Mouse (Mus musculus) cerebellum, postnatal 36 days (tissue): Measurements from ENCODE around the gene Gm28372.
A peak's percentile ranks its signal among the peaks of the same experiment; 100 is the strongest.
"Not testable (repeated sequence)": the region's sequence is repeated elsewhere in the genome, so short reads cannot be mapped to it uniquely, and the experiment has no call there.

ENCODE experiments used
- DNase-seq, 2 experiments: peaks; one replicate each; pipeline ENCODE4 v3.0.0; 2021 to 2022; ENCODE audit warnings: mixed read lengths in 2 of 2

Gm28372 gene

GRCm38 (mm10) chr2:130404939-130405338 lies at the start of gene Gm28372, which contains the start of gene 1700020A23Rik:
Gm28372 (plus strand) TSS chr2:130405239.
1700020A23Rik (plus strand) TSS chr2:130405259.
- no peak for DNase-seq

DNA sequence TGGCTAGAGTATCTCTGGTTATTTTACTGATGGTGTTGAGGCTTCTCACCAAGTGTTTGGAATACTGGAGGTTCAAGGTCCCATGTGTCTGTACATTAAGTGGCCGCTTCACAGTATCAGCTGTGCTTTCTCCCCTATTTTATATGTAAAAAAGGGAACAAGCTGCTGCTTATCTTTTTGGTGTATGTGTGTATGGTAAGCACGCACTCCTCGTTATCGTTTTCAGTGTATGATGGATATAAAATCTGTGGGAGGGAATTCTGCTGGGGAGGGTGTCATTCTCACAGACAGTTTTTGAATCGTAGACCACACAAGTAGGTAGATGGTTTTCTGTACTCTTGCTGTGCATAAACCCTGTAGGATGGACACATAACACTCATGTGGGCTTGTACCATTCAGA lies 47.5 kb upstream of the Gm28372 start:
- DNase-seq: no peak

DNA sequence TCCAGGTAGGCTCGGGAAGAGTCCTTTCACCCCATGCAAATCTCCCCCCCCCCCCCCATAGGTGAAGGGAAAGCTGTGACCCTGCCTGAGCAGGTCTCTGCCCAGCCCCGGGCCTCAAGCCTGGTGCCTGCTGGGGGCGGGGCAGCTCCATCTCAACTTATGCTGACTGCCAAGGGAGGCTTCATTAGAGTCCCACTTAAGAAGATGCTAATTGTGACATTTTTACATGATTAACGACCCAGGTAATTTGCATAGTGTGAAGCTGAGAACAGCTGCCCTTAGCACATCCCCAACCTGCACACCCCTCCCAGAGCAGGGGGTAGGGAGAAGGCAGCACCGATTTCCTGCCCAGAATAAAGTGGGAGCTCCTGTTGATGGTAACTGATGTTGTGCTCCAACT lies 46.2 kb upstream of the Gm28372 start:
- DNase-seq: no peak

DNA sequence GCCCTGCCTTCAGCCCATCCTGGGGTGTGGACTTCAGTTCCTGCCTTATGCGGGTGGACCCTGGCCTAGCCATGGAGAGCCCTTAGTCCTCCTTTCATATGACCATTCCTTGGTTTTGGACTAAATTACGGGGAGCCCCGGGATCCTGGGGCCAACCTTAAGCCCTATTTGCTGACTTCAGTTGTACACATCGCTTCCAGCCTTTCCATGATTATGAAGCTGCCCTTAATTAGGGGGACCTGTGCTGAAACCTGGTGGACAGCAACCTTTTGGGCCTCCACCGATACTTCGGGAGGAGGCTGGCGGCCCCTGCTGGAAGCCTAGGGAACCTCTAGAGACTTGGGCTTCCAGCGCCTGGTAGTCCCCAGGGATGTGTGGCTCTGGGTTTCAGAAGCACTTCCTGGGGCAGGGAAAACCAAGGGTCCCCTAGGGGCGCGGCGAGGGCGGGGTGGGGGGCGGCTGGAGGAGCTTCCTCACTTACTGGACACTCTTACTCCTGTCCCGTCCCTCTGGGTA lies 42.5 kb upstream of the Gm28372 start:
- peak; percentile 5 to 11 for DNase-seq

- DNase-seq: no peak
Measured at GRCm38 (mm10) chr2:130365211-130366094, 39.6 kb upstream of the Gm28372 start.

- DNase-seq: no peak
Measured at GRCm38 (mm10) chr2:130367386-130367785, 37.7 kb upstream of the Gm28372 start.

- not testable (repeated sequence) for DNase-seq
Measured at GRCm38 (mm10) chr2:130373026-130373425, 32.0 kb upstream of the Gm28372 start.

- peak in 1 of 2 experiments; percentile 13 for DNase-seq
Measured at GRCm38 (mm10) chr2:130374951-130375350, 30.1 kb upstream of the Gm28372 start.

DNA sequence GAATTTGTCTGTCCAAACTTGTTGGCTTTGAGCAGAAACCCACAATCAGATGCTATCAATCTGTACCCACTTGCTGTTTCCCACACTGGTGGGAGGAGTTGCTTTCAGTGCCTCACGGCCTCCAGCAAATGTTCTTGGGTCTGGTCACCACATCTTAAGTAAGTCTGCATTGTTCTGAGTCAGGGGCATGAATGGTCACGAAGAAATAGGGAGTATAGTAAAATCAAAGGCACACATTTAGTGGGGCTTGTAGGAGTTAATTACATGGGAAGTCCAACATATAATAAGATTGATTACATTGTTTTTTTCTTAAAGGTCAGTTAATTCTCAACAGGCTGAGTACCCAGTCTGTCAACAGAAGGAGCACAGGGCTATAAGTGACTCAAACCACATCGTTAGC lies 21.8 kb upstream of the Gm28372 start:
- no peak for DNase-seq

GRCm38 (mm10) chr2:130383895-130384294 lies 21.1 kb upstream of the Gm28372 start:
- no peak for DNase-seq

- DNase-seq: no peak
Measured at GRCm38 (mm10) chr2:130386212-130386611, 18.8 kb upstream of the Gm28372 start.

GRCm38 (mm10) chr2:130388796-130389195 lies 16.2 kb upstream of the Gm28372 start:
- no peak for DNase-seq

GRCm38 (mm10) chr2:130390993-130391625 lies 13.9 kb upstream of the Gm28372 start:
- no peak for DNase-seq

- DNase-seq: no peak
Measured at GRCm38 (mm10) chr2:130392836-130393235, 12.2 kb upstream of the Gm28372 start.

- no peak for DNase-seq
Measured at GRCm38 (mm10) chr2:130395696-130396095, 9.3 kb upstream of the Gm28372 start.

GRCm38 (mm10) chr2:130397186-130397985 lies 7.7 kb upstream of the Gm28372 start, which contains the start of gene Cpxm1:
Cpxm1 (minus strand) TSS chr2:130397574.
- DNase-seq: no peak

DNA sequence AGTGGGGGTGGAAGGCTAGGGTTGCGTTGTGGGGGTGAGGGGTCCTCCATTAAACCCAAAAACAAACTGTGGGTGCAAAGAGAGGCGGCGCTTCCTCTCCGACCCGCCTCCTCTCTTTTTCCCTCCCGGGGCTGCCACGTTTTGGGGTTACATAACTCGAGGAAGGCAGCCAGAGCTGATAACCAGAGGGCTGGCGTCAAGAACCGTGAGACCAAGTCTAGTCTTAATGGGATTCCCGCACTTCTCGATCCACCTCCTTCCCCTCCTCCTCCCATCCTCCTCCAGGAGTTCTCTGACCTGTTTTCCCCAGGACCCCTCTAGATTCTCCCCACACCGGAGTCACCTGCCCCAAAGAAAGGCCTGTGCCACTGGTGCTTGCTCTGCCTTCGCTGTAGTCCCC lies 6.9 kb upstream of the Gm28372 start:
- DNase-seq: no peak

DNA sequence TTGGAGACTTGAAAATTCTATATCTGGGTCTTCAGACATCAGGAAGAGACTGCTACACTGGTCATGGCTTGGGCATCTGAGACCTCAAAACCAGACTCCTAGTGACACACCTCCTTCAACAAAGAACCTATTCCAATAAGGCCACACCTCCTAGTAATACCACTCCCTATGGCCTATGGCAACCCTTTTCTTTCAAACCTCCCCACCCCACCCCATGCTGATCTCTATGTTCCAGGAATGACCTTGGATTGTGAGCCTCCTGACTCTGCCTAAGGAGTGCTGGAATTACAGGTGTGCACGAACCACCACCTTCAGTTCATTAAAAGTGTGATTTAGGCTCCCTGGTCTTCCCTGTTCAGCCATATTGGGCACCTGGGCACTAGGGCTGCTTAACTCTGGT lies 5.0 kb upstream of the Gm28372 start:
- DNase-seq: no peak

GRCm38 (mm10) chr2:130401891-130402290 lies 3.1 kb upstream of the Gm28372 start:
- no peak for DNase-seq

DNA sequence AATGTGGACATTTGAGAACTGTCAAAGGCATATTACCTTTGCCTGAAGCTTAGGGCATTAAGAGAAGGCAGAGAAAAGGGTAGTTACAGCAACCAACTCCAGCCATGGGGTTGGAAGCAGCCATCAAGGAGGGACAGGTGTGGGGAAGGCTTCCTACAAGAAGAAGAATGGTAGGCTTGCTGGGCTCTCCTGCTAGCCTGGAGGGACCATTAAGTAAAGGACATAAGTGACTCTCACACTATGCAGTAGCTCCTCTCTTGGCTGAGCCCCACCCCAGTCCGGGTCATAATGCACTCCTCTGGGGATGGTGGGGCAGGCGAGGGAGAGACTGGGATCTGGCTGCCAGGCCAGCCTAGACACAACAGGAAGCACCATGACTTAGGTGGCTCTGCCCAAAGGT lies 1.1 kb downstream of the Gm28372 start, which contains the start of gene Tmem239:
Tmem239 (plus strand) TSS at position 301 of the 400 bp plus-strand sequence.
- DNase-seq: no peak

DNA sequence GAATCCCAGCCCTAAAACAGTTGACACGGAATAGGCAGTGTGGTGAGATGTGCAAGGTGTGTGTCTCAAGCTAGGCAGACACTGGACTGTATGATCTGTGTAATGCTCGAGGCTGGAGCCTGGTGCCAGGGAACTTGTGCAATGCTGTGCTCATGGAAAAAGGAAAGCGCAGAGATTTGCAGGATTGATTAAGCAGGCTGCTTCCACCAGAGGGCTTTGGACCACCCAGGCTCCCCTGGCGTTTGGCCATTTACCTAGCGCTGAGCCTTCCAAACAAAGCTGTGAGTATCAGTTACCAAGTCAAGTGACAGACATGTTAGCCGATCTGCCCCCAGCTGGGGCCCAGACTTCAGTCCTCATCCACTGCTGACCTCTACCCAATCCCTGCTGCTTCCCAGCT lies 3.2 kb downstream of the Gm28372 start:
- no peak for DNase-seq

- DNase-seq: peak; percentile 83 to 86
Measured at GRCm38 (mm10) chr2:130411558-130412495, 6.8 kb downstream of the Gm28372 start.
